Mouse (Mus musculus): Measurements from ENCODE around the gene Fras1. TPM values are rescaled to one million over a fixed set of nuclear protein-coding genes. Genes with fewer than 3 reads are reported as not detected.

The Fras1 gene
- polyA plus RNA-seq, 1 experiment: 1.5 TPM

GRCm38 (mm10) chr5:96452027-96452426 lies 78.3 kb downstream of the Fras1 start:
- Histone ChIP-seq H3ac (ENCODE audit: control insufficient read depth, insufficient read length) (no peak overlapping the region), H3K27me3 (ENCODE audit: control insufficient read depth, insufficient read depth, insufficient read length) (no peaks in the 10 kb centered on the region), H3K4me3 (no peak overlapping the region), H3K4me2 (ENCODE audit: low read depth) (no peak overlapping the region), H3K79me2 (ENCODE audit: control insufficient read depth, insufficient read depth) (no peaks in the 10 kb centered on the region), H3K36me3 (ENCODE audit: control insufficient read depth, insufficient read depth) (no peaks in the 10 kb centered on the region)
- TF ChIP-seq POLR2A (IDR thresholded peaks at IDR 0.05; ENCODE audit: insufficient read length, low read depth): no peak
- no peak for TF ChIP-seq MYOD1 (IDR thresholded peaks at IDR 0.05; ENCODE audit: control insufficient read depth in 1 of 3, insufficient read length in 2 of 3, low read depth in 2 of 3)
- TF ChIP-seq CEBPB (IDR thresholded peaks at IDR 0.05; ENCODE audit: insufficient read depth, poor library complexity, severe bottlenecking): no peak
- no peak for TF ChIP-seq TCF3 (IDR thresholded peaks at IDR 0.05; ENCODE audit: insufficient read length, low read depth)
- TF ChIP-seq MAX (IDR thresholded peaks at IDR 0.05; ENCODE audit: low read depth): no peak
- no peak for TF ChIP-seq USF1 (IDR thresholded peaks at IDR 0.05; ENCODE audit: low read depth)
- TF ChIP-seq SRF (IDR thresholded peaks at IDR 0.05; ENCODE audit: control insufficient read depth, insufficient read length, low read depth): no peak
- TF ChIP-seq POLR2AphosphoS2 (IDR thresholded peaks at IDR 0.05; ENCODE audit: insufficient read length, low read depth): no peak
- no peak for TF ChIP-seq TCF12 (IDR thresholded peaks at IDR 0.05; ENCODE audit: insufficient read depth, poor library complexity, severe bottlenecking)
- TF ChIP-seq E2F4 (IDR thresholded peaks at IDR 0.05; ENCODE audit: insufficient read depth): no peak
- TF ChIP-seq MYOG (IDR thresholded peaks at IDR 0.05; ENCODE audit: control insufficient read depth in 1 of 3, insufficient read depth in 1 of 3, insufficient read length in 2 of 3, low read depth in 2 of 3): no peak
- no peak for TF ChIP-seq REST (IDR thresholded peaks at IDR 0.05; ENCODE audit: insufficient read depth, insufficient read length)

DNA sequence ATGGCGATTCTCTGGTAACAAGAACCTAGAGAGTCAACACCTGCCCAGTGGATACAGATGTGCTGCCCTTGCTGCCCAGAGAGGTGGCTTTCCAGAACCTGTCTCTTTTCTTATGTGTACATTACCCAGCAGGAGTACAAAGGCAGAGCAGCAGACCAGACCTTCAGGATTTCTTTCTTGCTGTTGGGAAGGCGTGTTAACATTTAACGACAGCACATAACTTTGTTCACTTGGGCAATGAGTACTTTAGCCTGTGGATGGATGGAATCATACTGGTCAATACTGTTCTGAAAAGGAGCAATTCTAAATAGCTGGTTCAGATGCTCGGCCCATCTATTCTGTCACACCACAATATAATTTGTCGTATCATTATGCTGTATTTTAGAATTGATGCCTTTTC lies 79.6 kb downstream of the Fras1 start:
- no peaks in the 10 kb centered on the region for H3K27me3 ChIP-seq (ENCODE audit: control insufficient read depth, insufficient read depth, insufficient read length)
- no peaks in the 10 kb centered on the region for H3K79me2 ChIP-seq (ENCODE audit: control insufficient read depth, insufficient read depth)
- TF ChIP-seq MAX (IDR thresholded peaks at IDR 0.05; ENCODE audit: low read depth) (no peak), POLR2AphosphoS2 (IDR thresholded peaks at IDR 0.05; ENCODE audit: insufficient read length, low read depth) (no peak), USF1 (IDR thresholded peaks at IDR 0.05; ENCODE audit: low read depth) (no peak), SRF (IDR thresholded peaks at IDR 0.05; ENCODE audit: control insufficient read depth, insufficient read length, low read depth) (no peak), TCF12 (IDR thresholded peaks at IDR 0.05; ENCODE audit: insufficient read depth, poor library complexity, severe bottlenecking) (no peak), CEBPB (IDR thresholded peaks at IDR 0.05; ENCODE audit: insufficient read depth, poor library complexity, severe bottlenecking) (no peak), MYOD1 (IDR thresholded peaks at IDR 0.05; ENCODE audit: control insufficient read depth in 1 of 3, insufficient read length in 2 of 3, low read depth in 2 of 3) (no peak), MYOG (IDR thresholded peaks at IDR 0.05; ENCODE audit: control insufficient read depth in 1 of 3, insufficient read depth in 1 of 3, insufficient read length in 2 of 3, low read depth in 2 of 3) (no peak), REST (IDR thresholded peaks at IDR 0.05; ENCODE audit: insufficient read depth, insufficient read length) (no peak), POLR2A (IDR thresholded peaks at IDR 0.05; ENCODE audit: insufficient read length, low read depth) (no peak), TCF3 (IDR thresholded peaks at IDR 0.05; ENCODE audit: insufficient read length, low read depth) (no peak), E2F4 (IDR thresholded peaks at IDR 0.05; ENCODE audit: insufficient read depth) (no peak)
- no peak overlapping the region for H3K4me2 ChIP-seq (ENCODE audit: low read depth)
- H3K4me3 ChIP-seq: no peak overlapping the region
- H3ac ChIP-seq (ENCODE audit: control insufficient read depth, insufficient read length): no peak overlapping the region
- no peaks in the 10 kb centered on the region for H3K36me3 ChIP-seq (ENCODE audit: control insufficient read depth, insufficient read depth)

GRCm38 (mm10) chr5:96454422-96454821 lies 80.7 kb downstream of the Fras1 start:
- Histone ChIP-seq H3K27me3 (ENCODE audit: control insufficient read depth, insufficient read depth, insufficient read length) (no peaks in the 10 kb centered on the region), H3ac (ENCODE audit: control insufficient read depth, insufficient read length) (no peak overlapping the region), H3K4me3 (no peak overlapping the region), H3K79me2 (ENCODE audit: control insufficient read depth, insufficient read depth) (no peaks in the 10 kb centered on the region), H3K36me3 (ENCODE audit: control insufficient read depth, insufficient read depth) (no peaks in the 10 kb centered on the region), H3K4me2 (ENCODE audit: low read depth) (no peak overlapping the region)
- no peak for TF ChIP-seq TCF12 (IDR thresholded peaks at IDR 0.05; ENCODE audit: insufficient read depth, poor library complexity, severe bottlenecking)
- no peak for TF ChIP-seq USF1 (IDR thresholded peaks at IDR 0.05; ENCODE audit: low read depth)
- TF ChIP-seq REST (IDR thresholded peaks at IDR 0.05; ENCODE audit: insufficient read depth, insufficient read length): no peak
- no peak for TF ChIP-seq E2F4 (IDR thresholded peaks at IDR 0.05; ENCODE audit: insufficient read depth)
- TF ChIP-seq MYOD1 (IDR thresholded peaks at IDR 0.05; ENCODE audit: control insufficient read depth in 1 of 3, insufficient read length in 2 of 3, low read depth in 2 of 3): no peak
- no peak for TF ChIP-seq SRF (IDR thresholded peaks at IDR 0.05; ENCODE audit: control insufficient read depth, insufficient read length, low read depth)
- TF ChIP-seq POLR2A (IDR thresholded peaks at IDR 0.05; ENCODE audit: insufficient read length, low read depth): no peak
- no peak for TF ChIP-seq TCF3 (IDR thresholded peaks at IDR 0.05; ENCODE audit: insufficient read length, low read depth)
- no peak for TF ChIP-seq MYOG (IDR thresholded peaks at IDR 0.05; ENCODE audit: control insufficient read depth in 1 of 3, insufficient read depth in 1 of 3, insufficient read length in 2 of 3, low read depth in 2 of 3)
- TF ChIP-seq POLR2AphosphoS2 (IDR thresholded peaks at IDR 0.05; ENCODE audit: insufficient read length, low read depth): no peak
- no peak for TF ChIP-seq CEBPB (IDR thresholded peaks at IDR 0.05; ENCODE audit: insufficient read depth, poor library complexity, severe bottlenecking)
- TF ChIP-seq MAX (IDR thresholded peaks at IDR 0.05; ENCODE audit: low read depth): no peak

- Histone ChIP-seq H3ac (ENCODE audit: control insufficient read depth, insufficient read length) (no peak overlapping the region), H3K79me2 (ENCODE audit: control insufficient read depth, insufficient read depth) (no peaks in the 10 kb centered on the region), H3K27me3 (ENCODE audit: control insufficient read depth, insufficient read depth, insufficient read length) (no peaks in the 10 kb centered on the region), H3K4me3 (no peak overlapping the region), H3K36me3 (ENCODE audit: control insufficient read depth, insufficient read depth) (no peaks in the 10 kb centered on the region), H3K4me2 (ENCODE audit: low read depth) (no peak overlapping the region)
- no peak for TF ChIP-seq MYOG (IDR thresholded peaks at IDR 0.05; ENCODE audit: control insufficient read depth in 1 of 3, insufficient read depth in 1 of 3, insufficient read length in 2 of 3, low read depth in 2 of 3)
- no peak for TF ChIP-seq USF1 (IDR thresholded peaks at IDR 0.05; ENCODE audit: low read depth)
- TF ChIP-seq TCF3 (IDR thresholded peaks at IDR 0.05; ENCODE audit: insufficient read length, low read depth): no peak
- no peak for TF ChIP-seq SRF (IDR thresholded peaks at IDR 0.05; ENCODE audit: control insufficient read depth, insufficient read length, low read depth)
- no peak for TF ChIP-seq MYOD1 (IDR thresholded peaks at IDR 0.05; ENCODE audit: control insufficient read depth in 1 of 3, insufficient read length in 2 of 3, low read depth in 2 of 3)
- TF ChIP-seq POLR2AphosphoS2 (IDR thresholded peaks at IDR 0.05; ENCODE audit: insufficient read length, low read depth): no peak
- TF ChIP-seq POLR2A (IDR thresholded peaks at IDR 0.05; ENCODE audit: insufficient read length, low read depth): no peak
- TF ChIP-seq E2F4 (IDR thresholded peaks at IDR 0.05; ENCODE audit: insufficient read depth): no peak
- TF ChIP-seq TCF12 (IDR thresholded peaks at IDR 0.05; ENCODE audit: insufficient read depth, poor library complexity, severe bottlenecking): no peak
- no peak for TF ChIP-seq CEBPB (IDR thresholded peaks at IDR 0.05; ENCODE audit: insufficient read depth, poor library complexity, severe bottlenecking)
- no peak for TF ChIP-seq REST (IDR thresholded peaks at IDR 0.05; ENCODE audit: insufficient read depth, insufficient read length)
- TF ChIP-seq MAX (IDR thresholded peaks at IDR 0.05; ENCODE audit: low read depth): no peak
Measured at GRCm38 (mm10) chr5:96455241-96455640, 81.5 kb downstream of the Fras1 start.
